Mouse (Mus musculus): ENCODE measurements at regions not wholly inside any gene's neighbourhood (a gene's known extent, or its start where the extent isn't known, plus 50 kb on each side); places are given as distances from the start of the nearest gene placed in this dataset.

DNA sequence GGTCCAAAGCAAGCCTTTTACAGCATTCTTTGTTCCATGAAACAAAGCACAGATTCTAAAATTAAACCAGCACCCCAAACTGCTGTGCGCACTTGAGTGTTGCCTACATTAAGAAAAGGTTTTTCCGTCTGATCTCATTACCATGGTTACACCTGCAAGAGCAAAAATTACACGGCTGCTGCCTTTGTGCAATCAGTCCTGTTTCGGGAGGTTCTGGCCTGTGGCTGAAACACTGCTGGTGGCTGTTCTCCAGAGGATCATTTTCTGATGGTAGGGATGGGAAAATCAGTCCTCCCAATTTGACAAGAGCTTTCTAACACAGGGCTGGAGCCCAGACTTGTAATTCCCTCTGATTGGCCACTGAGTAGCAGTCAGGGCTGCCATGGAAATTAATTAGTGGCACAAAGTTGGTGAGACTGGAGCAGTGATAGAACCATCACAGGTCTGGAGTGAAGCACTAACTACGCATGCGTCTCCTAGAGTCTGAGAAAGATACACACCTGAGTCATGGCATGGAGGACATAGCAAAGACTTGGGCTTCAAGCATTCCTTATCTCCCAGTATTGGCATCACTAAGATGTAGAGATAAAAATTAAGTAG is 114.8 kb upstream of the Fam49a start:
- no peak for DNase-seq

DNA sequence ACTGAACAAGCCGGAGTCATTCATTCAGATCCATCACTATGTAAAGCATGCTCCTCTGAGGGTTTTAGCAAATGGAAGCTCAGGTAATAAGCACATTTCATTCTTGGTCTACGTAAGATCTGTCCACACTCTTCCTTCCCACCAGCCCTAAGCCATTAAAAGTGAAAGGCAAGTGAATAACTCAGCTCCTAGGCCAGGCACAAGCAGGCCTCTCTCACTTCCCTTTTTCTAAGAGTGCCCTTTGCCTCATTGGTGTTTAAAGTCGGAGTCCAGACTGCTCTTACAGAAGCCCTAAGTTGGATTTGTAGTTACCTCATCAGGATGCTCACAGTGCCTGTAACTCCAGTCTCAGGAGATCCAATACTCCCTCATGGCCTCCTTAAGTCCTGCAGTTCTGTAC is 114.1 kb upstream of the Fam49a start:
- no peak for DNase-seq

DNA sequence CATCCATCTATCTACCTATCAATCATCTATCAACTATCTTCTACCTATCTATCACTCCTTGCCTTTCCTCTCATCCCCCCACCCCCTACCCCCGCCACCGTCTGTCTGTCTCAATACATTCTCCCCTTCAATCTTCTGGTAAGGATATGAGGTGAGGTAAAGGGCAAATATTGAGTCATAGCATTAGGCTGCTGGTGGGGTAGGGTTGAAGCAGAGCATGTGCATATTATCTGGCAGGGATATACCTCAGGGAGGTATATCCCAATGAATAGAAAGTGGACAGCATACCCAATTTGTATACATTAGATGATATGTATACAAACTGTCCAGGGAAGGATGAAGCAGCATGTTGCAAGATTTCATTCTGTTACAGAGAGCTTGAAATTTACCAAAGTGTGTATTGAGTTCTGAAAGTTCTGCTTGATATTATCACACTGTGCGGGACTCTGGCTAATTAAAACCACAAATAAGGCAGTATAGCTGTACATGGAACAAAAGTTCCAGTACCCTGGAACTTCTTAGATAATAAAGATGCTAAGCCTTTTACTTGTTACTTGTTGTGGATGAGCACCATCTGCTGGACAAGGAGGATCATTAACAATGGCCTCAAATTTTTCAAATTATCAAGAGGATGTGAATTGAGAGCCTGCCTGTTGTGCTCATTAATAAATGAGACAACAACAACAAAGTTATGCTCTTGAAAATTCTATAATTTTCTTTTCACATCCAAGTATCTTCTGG is 113.1 kb upstream of the Fam49a start:
- peak in 1 of 2 experiments; percentile 20 for DNase-seq

DNA sequence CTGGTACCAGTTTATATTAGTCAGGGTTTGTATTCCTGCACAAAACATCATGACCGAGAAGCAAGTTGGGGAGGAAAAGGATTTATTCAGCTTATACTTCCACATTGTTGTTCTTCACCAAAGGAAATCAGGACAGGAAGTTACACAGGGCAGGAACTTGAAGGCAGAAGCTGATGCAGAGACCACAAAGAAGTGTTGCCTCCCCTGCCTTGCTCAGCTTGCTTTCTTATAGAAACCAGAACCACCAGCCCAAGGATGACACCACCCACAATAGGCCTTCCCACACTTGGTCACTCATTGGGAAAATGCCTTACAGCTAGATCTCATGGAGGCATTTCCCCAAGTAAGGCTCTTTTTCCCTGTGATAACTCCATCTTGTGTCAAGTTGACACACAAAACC is 97.5 kb upstream of the Fam49a start:
- no peak for DNase-seq

DNA sequence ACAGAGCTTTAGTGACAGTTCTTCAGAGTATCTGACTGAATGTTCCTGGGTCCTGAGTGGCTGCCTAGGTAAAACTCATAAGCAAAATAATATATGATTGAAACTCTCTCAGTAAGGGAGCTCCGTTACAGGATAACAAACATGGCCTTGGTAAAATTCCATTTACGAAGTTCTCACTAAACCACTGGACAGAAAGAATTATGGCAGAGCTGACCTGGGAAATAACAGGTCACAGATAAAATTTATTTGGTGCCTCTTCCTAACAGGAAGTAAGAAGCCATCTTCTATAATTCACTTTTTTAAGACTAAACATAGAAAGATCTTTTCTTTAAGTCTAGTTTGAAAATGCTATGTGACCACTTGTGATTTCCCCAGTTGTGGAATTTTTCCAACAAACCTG is 91.4 kb upstream of the Fam49a start:
- no peak for DNase-seq

DNA sequence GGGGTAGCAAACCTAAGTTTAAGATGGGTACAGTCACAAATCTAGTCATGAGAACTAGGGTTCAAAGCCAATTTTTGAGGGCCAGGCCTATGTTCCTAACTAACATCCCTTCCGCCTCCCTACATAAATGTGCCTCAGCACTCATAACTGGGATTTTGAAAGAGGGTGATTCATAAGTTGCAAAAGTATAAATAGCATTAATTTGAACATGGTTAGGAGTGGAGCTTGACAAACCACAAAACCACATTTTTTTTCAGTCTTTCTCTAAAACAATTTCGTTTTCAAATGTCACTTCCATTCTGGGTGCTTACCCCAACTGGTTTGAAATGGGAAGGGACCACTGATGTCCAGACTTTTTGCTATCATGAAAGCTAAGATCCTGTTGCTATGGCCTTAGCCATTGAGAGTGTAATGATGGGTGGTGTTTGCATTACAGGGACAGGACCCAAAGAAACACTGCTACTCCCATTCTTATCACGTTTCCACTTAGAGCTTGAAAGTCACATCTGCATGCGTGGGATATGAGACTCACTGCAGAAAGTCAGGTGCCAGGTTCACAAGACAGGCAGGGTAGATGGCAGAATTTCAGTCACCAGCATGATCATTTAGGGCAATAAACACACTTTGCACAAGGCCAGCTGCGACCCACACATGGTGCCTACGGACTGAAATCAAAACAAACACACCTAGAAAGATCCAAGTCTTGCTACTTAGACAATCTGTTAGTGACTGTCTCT is 89.7 kb upstream of the Fam49a start:
- DNase-seq: no peak

DNA sequence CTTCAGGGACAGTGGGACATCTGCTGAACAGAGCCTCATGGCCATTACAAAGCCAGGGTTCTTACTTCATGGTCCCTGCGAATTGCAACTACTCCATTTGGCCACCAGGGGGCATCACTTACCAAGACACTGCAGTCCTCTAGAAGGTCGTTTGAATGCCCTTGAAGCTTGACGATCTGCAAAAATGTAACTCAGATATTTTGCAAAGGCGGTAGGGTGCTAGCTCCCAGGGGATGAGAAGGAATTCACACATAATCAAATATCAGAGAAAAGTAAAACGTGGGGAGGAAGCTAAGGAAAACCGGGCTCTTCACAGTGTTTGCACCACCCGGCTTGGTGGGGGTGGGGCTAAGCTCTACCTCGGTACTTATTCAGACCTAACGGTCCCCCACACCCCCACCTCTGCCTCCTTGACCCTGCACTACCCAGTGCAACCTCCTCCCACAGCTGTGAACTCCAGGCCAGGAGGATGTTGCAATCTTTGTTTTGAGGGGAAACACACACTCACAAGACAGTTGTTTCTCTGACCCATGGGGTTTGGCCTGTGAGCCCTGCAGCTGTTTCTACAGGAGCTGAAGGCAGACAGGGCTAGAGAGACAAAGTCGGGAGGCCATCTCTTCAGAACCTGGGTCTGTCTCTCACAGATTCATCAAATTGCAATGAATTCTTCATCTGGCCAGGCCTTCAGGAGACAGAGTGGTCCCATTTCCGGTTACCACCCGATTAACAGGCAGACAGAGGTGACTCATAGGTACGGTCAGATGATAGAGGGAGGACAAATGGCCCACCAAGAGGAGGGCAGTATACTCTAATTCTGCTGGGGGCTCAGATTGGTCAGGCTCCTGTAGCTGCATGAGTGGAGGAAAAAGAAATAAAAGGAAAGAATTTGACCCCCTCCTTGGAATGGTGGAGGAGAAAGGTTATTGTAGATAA is 85.3 kb upstream of the Fam49a start:
- peak; percentile 81 to 84 for DNase-seq

DNA sequence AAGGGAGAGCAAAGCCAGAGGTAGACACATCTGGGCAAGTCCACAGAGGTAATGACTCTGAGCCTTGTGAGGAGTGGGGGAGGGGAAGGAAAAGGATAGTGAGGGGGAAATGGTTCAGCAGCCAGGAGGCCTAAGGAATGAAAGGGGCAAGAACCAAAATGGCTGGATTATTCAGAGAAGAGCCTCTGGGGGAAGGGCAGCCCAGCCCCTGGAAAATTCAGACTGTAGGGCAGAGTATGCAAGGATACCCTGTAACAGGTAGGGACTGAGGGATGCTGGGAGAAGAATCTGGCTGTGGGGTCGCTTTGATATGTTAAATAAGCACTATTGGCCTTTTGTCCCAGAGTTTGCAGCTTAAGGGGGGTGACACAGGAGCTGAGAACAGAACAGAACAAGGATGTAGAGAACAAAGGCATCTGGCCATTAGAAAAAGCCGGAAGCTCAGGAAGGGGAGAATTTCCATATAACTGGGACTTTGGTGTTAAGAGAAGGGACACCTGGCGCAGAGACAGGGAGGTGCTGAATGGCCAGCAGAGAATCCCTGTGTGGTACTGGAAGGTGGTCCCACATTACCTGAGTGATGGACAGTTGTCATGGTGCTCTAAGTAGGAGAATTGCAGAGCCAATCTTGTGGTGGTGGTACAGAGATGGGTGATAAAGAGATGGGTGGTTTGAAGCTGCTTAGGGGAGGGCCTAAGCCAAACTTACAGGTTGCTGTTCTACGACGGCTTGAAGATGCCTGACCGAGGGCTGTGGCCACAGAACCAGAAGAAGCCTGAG is 84.5 kb upstream of the Fam49a start:
- DNase-seq: no peak

DNA sequence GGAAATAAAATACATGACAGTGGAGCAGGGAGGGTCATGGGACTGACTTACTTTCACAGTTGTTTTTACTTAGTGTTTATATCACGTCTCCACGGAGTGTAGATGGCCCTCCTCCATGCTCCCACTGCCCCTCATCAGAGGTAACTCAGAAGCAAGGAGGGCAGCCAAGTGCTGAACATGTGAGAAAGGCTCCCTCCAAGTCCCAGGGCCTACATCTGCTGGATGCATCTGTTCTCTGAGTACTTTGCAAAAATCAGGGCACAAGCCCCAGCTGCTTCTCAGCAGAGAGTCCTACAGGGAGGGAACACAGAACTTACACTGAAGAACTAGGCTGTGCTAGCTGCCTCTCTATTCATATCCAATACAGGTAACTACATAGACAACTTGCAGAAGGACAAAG is 83.5 kb upstream of the Fam49a start:
- no peak for DNase-seq

DNA sequence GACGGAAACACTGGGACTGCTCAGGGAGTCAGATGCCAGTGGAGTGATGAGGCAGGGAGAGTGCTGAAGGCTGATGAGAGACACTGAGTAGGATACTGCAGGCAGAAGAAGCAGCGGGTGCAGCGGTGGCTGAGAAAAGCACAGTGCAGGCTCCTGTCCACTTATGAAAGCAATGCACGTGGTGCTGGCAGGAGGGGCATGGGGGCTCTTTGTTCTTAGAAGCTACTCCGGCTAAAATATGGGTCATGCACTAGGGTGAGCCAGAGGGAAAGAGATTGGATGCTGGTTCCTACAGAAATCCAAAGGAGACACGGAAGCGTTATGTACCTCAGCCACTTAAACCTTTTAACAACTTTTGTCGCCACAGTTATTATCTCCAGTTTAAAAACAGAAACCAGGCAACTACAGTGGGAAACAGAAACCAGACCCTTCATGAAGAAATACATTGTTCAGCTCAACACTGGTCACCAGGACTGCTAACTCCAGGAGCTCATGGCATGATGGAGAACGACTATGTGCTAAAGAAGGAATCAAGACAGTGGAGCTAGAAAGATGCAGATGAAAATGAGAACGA is 82.6 kb upstream of the Fam49a start:
- DNase-seq: no peak

DNA sequence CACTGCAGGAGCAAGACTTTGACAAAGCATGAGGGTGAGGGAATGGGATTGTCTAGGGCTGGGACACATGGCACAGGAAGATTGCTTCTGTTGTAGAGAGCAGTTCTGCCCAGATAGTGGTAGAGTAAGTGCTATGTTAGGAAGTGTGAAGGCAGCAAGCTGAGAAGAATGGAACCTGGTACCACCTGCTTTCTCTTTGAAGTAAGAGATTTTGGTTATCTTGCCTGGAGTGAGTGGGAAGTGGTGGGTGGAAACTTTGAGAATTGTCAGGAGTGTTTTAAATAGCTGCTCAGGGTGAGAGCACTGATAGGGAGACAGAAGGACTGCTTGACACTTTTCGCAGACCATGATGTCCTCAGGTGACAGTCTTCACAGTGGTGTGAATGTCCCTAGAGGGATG is 81.0 kb upstream of the Fam49a start:
- no peak for DNase-seq

DNA sequence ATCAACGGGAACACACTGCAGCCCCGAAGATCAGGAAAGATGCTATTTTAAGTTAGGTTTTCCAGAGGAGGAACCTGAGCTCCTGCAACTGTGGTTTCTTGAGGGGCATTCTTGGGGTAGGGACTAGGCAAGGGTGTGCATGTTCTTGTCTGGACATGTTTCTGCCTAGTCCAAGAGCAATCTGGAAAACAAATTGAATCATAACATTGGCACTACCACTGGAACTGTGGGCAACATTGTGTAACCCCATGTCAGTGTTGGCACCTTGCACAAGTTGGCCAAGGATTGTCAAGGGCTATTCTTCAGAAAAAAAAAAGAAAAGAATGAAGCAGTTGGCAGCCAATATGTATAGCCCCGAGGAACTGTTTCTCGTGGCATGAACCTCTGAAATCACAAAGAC is 80.3 kb upstream of the Fam49a start:
- peak; percentile 15 to 56 for DNase-seq

DNA sequence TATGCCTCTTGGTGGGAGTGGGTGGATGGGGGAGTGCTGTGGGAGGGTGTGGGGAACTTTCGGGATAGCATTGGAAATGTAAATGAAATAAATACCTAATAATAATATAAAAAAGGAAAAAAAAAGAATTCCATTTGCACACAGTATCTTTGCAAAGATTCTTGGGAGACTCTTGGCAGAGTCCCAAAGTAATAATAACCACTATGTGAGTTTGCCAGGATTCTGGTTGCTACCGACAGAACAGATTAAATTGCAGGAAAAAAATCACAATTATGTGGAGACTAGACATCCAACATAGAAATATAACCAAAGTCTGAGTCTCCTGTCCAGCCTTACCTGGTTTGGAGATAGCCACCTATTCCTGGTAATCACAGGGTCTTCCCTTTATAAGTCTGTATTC is 75.6 kb upstream of the Fam49a start:
- DNase-seq: no peak

DNA sequence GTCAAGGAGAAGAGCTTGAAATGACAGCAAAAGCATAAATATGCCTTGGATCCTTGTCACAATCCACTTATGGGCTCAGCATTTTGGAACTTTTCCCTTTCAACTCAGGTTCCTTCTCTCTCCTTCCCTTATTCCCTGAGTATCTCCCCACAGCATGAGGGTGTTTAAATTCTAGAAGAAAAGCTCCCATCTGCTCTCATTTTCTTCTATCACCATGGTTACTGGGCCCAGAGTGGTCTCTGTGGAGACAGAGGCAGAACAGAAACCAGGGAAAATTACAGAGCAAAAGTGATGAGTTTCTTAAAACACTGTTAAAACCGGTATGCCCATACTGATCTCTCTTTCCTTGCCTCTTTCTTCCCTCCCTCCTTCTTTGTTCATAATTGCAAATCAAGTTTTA is 66.9 kb upstream of the Fam49a start:
- no peak for DNase-seq

DNA sequence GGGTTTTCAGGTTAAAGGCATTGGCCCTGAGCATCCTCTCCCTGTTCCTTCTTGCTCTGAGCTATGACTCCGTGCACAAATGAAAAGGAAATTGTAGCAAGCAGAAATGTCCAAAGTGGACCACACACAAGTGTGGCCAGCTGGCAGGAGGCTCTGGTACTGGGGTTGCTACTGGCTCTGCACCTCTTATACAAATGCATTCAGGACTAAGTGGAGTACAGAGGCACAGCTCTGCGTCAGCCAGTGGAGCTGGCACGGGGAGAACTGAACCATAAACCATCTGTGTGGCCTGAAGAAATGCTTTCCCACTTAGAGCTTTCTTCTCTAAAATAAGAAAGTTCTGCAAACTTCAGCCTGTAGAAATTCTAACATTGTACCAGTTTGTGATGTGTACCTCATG is 65.3 kb upstream of the Fam49a start:
- no peak for DNase-seq

DNA sequence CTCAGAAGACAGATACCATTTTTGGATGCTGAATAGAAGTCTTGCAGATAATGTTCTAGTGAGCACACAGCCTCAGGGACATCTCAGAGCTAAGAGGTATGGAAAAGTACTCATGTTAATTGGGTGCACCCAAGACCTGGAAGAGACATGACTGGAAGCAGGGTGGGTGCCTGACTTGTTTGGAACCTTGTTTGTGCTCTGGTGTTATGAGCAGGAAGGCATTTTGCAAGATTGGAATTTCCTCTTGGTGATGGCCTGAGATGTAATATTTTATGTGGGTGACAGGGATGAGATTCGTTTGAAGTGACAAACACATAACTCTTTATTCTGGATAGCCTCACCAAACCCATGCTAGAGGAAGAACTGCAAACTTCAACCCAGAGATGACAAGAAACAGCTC is 53.7 kb upstream of the Fam49a start:
- DNase-seq: no peak

Measured in adrenal gland, postnatal 36 days (tissue).